Mouse (Mus musculus) ES-Bruce4 (cell line): ENCODE measurements around the gene Sema3b.

ENCODE experiments used
- CTCF ChIP-seq: IDR thresholded peaks from one replicate; pipeline ENCODE4 v1.8.1; 2011; ENCODE audit warnings: low read depth, low read length
- EP300 ChIP-seq: IDR thresholded peaks from 2 replicates; pipeline ENCODE4 v1.6.1; 2011; ENCODE audit warnings: low read depth, low read length; ENCODE audit not compliant: insufficient read depth
- POLR2A ChIP-seq: IDR thresholded peaks from one replicate; pipeline ENCODE4 v1.8.1; 2011; ENCODE audit warnings: low read length; ENCODE audit not compliant: insufficient read depth

DNA sequence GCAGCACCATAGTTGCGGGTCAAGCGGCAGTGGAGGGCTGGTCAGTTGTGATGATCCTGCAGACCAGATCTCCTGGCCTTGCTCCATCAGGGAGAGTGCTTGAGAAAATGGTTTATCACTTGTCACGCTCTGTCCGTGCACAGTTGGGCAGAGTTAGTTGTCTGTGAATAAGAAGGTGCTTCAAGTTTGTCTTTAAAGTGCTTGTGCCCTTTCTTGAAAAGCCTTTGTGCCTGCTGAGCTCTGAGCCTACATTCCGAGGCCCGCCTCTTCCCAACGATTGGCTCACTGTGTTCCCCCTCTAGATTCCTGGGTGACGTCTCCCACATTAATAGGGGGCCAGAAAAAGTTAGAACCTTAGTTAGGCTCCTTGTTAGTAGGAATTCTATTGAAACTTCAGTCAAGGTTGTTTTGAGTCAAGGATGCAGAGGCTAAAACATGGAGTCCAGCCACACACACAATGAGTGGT is 57.1 kb downstream of the Sema3b start:
- TF ChIP-seq CTCF (no peak), POLR2A (no peak), EP300 (no peak)
